Mouse (Mus musculus) E14TG2a.4 (cell line): ENCODE measurements around the gene Plscr4.

Experiments used
- CTCF ChIP-seq: conservative IDR thresholded peaks from 2 replicates; pipeline ENCODE4 v1.5.1; 2014; ENCODE audit warnings: low read length
- NANOG ChIP-seq: IDR thresholded peaks from 2 replicates; pipeline ENCODE4 v1.6.1; 2014; ENCODE audit warnings: borderline replicate concordance, low read length, mixed read lengths

GRCm38 (mm10) chr9:92441468-92441867 is 15.7 kb upstream of the Plscr4 start:
- TF ChIP-seq CTCF (no peak), NANOG (no peak)
